Mouse (Mus musculus): ENCODE measurements around the gene Cdca3.
"Not testable (repeated sequence)": the region's sequence is repeated elsewhere in the genome, so short reads cannot be mapped to it uniquely, and the experiment has no call there.

Gene Cdca3

DNA sequence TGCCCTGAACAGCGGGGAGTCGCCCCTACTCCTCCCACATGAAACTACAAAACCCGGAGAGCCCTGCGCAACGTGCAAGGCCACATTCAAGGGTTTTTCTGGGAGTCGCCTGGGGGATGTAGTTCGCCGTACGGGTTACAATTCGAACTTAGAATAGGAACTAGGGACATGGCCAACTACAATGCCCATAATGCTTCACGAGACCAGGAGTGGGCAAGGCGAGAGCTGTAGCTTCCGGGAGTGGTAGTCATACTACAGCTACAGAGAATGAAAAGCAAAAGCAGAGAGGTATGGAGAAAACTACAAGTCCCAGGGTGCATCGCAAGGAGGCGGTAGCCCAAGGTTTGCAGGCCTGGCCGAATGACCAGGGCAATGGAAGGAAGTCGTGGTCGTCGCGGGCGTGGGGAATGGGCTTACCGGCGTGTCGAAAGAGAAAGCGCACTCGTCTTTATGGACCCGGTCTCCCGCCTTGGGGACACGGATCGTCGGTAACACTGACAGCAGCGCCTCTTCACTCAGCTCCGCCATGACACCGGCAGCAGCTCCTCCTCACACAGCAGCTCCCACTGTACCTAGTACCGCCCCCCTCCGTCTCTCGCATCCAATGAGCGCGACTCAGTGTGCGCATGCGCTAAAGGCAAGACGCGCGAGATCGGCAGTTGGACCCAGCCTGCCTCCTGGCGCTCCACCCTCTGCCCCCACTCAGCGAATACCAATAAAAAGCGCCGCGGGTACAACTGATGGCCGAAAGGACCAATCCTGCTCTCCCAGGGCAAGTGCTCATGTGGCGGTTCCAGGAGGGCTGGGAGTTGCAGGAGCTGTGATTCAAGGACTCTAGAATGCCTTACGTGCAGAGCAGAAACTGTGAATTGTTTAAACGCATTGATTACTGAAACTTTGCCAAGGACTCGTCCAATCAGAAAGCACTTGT is at the start of gene Cdca3, which contains the start of gene Usp5:
TSS of gene Cdca3 (plus strand) at position 680 of the 931 bp plus-strand sequence.
TSS of gene Usp5 (minus strand) at position 617 of the 931 bp plus-strand sequence.
- in situ Hi-C loops (cut with MboI; ENCODE audit: unreplicated experiment in 2 of 2) = no loop called here

- in situ Hi-C loops (cut with MboI; ENCODE audit: unreplicated experiment in 2 of 2) = no loop called here
These were observed 49.3 kb upstream of the Cdca3 start for GRCm38 (mm10) chr6:124779984-124780416.

DNA sequence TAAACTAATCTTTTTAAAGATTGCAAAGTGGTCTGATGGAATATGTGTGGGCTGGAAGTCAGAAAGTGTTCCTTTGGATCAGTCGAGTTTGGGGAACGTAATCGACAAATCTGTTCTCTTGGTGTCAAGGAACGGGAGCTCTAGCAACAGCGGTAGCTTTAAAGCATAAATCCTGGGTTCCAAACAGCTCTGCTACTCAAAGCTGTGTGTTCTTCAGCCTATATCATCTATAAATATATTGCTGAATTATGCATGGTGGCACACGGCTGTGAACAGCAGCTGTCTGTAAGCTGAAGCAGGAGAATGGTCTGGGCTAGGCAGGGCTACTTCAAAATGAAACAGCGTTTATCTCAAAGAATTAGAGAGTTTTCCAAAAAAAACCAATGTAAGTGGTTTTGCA is 48.4 kb upstream of the Cdca3 start:
- in situ Hi-C loops (cut with MboI; ENCODE audit: unreplicated experiment in 2 of 2) = no loop called here

DNA sequence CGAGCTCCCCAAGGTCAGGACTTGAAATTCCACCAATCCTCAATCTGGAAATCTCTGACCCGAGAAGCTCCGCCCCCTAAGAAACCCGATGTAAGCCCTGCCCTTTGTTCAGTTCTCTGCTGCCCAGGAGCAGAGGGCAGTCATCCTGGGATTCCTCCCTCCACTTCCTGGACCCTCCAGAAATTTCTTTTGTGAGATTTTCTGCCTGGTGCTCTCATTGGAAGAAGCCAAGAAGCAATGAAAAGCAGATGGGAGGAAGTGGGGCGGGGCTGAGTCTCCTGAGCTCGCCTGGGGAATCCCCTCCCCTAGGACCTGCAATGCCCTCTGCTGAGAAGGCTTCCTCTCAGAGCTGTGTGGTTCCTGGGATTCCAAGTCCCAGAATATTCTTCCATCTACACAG is 46.9 kb upstream of the Cdca3 start:
- in situ Hi-C loops (cut with MboI; ENCODE audit: unreplicated experiment in 2 of 2) = no loop called here

DNA sequence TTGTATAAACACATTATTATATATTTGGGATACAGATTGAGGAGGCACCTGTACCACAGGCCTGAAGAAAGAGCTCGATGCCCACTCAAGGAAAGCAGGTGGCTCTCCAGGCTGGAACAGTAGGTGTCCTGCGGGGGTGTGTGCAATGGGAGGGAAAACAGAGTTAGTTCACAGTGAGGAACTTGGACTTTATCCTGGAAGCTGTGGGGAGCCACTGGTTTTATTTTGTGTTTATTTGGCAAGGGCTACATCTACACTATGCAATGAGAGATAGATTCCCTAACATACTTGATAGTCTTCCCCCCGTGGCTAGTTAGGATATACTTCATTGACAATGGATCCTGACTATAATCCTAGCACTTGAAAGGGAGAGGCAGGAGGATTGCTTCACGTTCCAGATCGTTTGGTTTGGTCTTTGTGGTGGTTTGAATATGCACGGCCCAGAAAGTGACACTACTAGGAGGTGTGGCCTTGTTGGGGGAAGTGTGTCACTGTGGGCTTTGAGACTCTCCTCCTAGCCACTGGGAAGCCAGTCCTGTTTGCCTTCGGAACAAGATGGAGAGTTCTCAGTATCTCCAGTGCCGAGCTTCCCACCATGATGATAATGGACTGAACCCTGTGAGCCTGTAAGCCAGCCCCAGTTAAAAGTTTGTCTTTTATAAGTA is 42.5 kb upstream of the Cdca3 start:
- in situ Hi-C loops (cut with MboI; ENCODE audit: unreplicated experiment in 2 of 2) = no loop called here

DNA sequence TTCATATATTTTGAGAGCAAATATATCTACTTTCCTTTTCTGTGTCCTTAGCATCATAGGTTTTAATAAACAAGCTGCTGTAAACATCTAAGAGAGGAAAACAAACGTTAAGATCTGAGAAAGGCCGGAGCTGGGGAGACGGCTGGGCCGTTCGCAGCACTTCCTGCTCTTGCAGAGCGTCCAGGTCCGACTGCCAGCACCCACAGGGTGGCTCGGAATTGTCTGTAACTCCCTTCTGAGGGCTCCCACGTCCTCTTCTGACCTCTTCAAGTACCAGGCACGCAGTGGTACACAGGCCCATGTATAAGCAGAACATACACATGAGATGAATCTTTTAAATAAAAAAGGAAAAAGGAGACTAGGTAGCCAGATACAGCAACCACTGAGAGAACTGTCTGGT is 41.6 kb upstream of the Cdca3 start:
- in situ Hi-C loops (cut with MboI; ENCODE audit: unreplicated experiment in 2 of 2) = no loop called here

- in situ Hi-C loops (cut with MboI; ENCODE audit: unreplicated experiment in 2 of 2) = no loop called here
These were observed 39.8 kb upstream of the Cdca3 start for GRCm38 (mm10) chr6:124789519-124789918.

DNA sequence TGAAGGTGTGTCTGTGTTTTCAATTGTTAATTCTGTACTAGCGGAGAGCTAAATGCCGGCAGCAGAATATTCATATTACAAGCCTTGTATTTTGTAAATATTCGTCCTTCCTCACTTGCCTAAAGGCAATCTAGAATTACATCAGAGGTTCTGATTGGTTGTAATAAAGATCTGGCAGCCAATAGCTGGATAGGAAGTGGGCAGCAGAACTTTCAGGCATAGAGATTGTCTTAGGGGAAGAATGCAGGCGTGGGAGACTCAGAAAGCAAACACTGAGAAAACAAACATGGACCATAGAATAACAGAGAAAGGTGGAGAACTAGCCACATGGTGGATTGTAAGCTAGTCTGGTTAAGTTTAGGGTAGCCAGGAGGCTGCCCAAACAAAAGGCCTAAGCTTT is 39.2 kb upstream of the Cdca3 start:
- in situ Hi-C loops (cut with MboI; ENCODE audit: unreplicated experiment in 2 of 2) = no loop called here

- in situ Hi-C loops (cut with MboI; ENCODE audit: unreplicated experiment in 2 of 2) = no loop called here
These were observed 37.4 kb upstream of the Cdca3 start for GRCm38 (mm10) chr6:124791911-124792310.

DNA sequence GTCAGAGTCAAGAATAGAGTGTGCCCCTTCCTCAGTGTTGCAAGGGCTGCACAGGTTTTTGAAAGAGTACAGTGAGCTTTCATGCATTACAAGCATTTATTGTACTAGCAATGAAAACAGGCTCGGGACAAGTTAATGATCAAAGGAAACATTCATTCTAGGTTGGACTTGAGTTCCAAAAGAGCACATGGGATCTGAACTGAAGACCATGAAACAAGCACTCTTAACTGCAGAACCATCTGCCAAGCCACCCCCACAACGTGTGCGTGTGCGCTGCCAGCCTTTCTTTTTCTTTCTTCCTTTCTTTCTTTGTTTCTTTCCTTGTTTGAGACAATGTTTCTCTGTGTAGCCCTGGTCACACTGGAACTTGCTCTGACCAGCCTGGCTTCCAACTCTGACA is 33.6 kb upstream of the Cdca3 start:
- in situ Hi-C loops (cut with MboI; ENCODE audit: unreplicated experiment in 2 of 2) = no loop called here

DNA sequence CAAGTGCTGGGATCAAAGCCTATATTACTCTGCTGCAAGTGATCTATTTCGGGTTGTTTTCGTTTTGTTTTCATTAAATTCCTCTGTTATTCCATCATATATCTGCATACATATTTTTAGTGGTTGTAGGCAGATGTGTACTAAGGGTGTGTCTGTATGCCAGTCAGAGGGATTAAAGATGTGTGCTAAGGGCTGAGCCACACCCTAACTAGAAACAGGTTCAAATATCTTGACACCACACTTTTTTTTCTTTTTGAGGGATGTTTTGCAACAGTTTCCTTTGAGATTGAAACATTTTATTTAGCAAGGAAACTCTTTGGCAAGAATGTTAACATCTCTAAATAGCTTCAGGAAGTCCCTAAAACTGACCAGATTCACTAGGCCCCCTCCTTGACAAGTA is 33.1 kb upstream of the Cdca3 start:
- in situ Hi-C loops (cut with MboI; ENCODE audit: unreplicated experiment in 2 of 2) = no loop called here

DNA sequence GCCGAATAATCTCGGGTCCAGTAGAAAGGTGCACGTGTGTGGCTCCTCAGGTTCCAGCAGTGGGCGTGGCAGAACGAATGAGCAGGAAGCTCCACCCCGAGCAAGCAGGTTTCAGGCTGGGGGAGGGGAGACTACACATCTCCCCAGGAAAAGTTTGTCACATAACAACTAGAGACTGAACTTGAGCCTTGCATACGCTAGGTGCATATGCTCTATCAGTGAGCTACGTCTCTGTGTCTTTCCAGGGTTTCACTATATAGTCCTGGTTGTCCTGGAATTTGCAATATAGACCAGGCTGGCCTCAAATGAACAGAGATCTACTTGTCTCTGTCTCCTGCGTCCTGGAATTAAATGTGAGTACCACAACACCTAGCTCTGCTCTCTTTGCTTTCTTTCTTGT is 26.9 kb upstream of the Cdca3 start:
- in situ Hi-C loops (cut with MboI; ENCODE audit: unreplicated experiment in 2 of 2) = not testable (repeated sequence)

DNA sequence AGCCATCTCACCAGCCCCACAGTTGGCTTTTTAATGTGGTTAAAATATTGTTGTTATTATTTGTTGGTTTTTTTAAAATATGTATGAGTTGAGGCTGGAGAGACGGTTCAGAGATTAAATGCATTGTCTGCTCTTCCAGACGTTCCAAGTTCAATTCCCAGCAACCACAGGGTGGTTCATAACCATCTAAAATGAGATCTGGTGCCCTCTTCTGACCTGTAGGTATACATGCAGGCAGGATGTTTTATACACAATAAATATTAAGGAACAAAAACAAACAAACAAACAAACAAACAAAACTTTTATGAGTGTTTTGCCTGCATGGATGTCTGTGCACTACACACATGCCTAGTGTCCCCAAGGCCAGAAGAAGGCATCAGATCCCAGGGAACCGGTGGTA is 26.3 kb upstream of the Cdca3 start:
- in situ Hi-C loops (cut with MboI; ENCODE audit: unreplicated experiment in 2 of 2) = no loop called here

DNA sequence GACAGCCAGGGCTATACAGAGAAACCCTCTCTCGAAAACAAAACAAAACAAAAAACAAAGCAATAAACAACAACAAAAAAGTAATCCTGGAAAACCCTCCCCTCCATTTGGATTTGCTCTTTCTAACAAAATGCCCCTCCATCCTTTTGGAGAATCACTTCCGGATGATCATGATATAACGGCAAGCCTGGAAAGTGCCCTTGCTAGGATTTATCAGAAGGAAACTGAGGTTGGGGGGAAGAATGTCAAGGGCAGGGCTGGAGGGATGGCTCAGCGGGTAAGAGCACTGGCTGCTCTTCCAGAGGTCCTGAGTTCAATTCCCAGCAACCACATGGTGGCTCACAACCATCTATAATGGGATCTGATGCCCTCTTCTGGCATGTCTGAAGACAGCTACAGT is 25.7 kb upstream of the Cdca3 start:
- in situ Hi-C loops (cut with MboI; ENCODE audit: unreplicated experiment in 2 of 2) = not testable (repeated sequence)

GRCm38 (mm10) chr6:124804341-124804740 is 25.0 kb upstream of the Cdca3 start:
- in situ Hi-C loops (cut with MboI; ENCODE audit: unreplicated experiment in 2 of 2) = no loop called here

DNA sequence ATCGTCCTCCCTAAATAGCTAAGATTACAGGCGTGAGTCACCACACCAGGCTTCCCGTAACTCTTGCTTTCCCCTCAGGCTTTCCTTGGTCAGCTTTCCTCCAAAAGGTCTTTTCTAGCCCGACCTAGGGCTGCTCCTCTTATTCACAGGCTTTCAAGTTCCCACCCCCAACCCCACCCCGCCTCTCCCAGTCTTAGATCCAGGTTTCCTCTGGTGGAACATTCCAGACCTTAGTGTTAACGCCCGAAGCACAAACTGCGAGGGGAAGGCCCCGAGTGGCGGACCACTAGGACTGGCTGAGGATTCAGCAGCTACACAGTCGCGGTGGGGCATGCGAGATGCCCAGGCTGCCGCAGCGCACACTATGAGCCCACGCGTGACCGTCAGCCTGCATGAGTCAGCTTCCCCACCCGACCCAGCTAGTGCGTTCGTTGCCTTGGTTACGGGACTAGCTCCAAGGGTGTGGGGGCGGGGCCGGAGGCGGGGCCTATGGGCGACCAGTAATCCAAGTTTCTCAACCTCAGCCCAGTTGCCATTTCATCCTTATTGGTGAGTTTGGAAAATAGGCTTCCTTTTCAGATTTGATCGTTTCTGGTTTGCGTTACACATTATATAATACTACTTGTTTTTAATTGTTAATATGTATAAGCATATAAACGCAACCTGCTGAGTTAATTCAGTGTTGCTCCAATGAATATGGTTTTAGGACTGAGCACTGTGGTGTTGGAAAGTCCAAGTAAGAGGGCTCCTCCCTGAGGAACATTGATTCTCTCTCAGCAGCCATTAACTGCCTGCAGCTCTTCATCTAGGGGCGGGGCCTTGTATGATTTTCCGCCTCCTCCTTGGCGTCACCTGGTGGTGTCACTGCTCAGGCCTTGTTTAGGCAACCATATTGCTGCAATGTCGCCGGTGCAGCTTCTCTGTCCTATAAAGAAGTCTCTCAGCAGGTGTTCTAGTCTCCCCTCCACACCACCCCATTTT is 23.7 kb upstream of the Cdca3 start:
- in situ Hi-C loops (cut with MboI; ENCODE audit: unreplicated experiment in 2 of 2) = no loop called here

GRCm38 (mm10) chr6:124806446-124807140 is 22.8 kb upstream of the Cdca3 start:
- in situ Hi-C loops (cut with MboI; ENCODE audit: unreplicated experiment in 2 of 2) = no loop called here

DNA sequence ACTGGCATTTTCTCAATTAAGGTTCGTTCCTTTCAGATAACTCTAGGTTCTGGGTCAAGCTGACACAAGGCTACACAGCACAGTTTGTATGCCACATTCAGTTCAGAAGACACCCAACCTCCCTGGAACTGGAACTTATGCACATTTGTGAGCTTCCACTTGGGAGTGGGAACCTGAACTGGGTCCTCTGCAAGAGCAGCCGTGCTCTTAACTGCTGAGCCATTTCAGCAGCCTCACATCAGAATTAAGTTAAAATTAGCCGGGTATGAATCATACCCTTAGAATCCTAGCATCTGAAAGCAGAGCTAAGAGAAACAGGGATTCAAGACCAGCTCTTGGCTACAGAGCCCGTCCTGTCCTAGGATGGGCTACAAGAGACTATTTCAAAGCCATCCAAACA is 22.0 kb upstream of the Cdca3 start:
- in situ Hi-C loops (cut with MboI; ENCODE audit: unreplicated experiment in 2 of 2) = no loop called here

DNA sequence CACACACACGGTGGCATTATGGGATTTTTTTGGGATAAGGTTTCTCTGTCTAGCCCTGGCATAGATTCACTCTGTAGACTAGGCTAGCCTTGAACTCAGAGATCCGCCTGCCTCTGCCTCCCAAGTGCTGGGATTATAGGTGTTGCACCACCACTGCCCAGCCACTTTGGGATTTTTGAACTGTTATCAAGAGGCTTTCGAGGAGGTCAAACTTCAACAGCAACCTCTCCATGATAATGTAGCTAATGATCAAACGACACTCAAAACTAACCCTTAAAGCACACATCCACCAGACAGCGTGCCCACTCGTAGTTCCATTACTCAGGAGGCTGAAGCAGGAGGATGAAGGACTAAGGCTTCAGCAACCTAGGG is 21.4 kb upstream of the Cdca3 start:
- in situ Hi-C loops (cut with MboI; ENCODE audit: unreplicated experiment in 2 of 2) = no loop called here

GRCm38 (mm10) chr6:124808358-124809012 is 20.9 kb upstream of the Cdca3 start, which contains the start of gene Spsb2:
Gene Spsb2, plus strand, starts transcription at chr6:124808661.
- in situ Hi-C loops (cut with MboI; ENCODE audit: unreplicated experiment in 2 of 2) = no loop called here

All from v-Abl transformed pro-B cells (cell line).